Mouse (Mus musculus) hindbrain, embryonic 11.5 days (tissue): ENCODE results near the gene Ubald2. TPM values are rescaled to one million over a fixed set of nuclear protein-coding genes. Genes with fewer than 3 reads are reported as not detected.

ENCODE experiments used
- ATAC-seq: fragments of 200-750 bp; cut with Nextera tagmentation; 2 replicates; pipeline ENCODE4 v1.8.0; 2017; ENCODE audit warnings: mild to moderate bottlenecking, moderate TSS enrichment, moderate library complexity; ENCODE audit not compliant: low FRiP score
- DNase-seq: peaks from one replicate; pipeline ENCODE4 v3.0.0-alpha.2; 2015; ENCODE audit warnings: low spot score
- H3K27ac ChIP-seq: fragments of 300-500 bp; sonication (generic); 2 replicates; pipeline ENCODE4 v1.5.1; 2014; ENCODE audit warnings: mild to moderate bottlenecking, low read depth, low read length
- H3K27me3 ChIP-seq: fragments of 300-500 bp; sonication (generic); 2 replicates; pipeline ENCODE4 v1.6.1; 2014; ENCODE audit warnings: mild to moderate bottlenecking, low read length, moderate library complexity, mixed read lengths; ENCODE audit not compliant: control insufficient read depth, insufficient read depth
- H3K36me3 ChIP-seq: fragments of 300-500 bp; sonication (generic); 2 replicates; pipeline ENCODE4 v1.6.1; 2014; ENCODE audit warnings: mild to moderate bottlenecking, low read length, moderate library complexity, mixed read lengths; ENCODE audit not compliant: control insufficient read depth, insufficient read depth
- H3K4me1 ChIP-seq: fragments of 300-500 bp; sonication (generic); replicated peaks from 2 replicates; pipeline ENCODE4 v1.6.1; 2014; ENCODE audit warnings: low read length, mixed read lengths; ENCODE audit not compliant: control insufficient read depth, insufficient read depth
- H3K4me2 ChIP-seq: fragments of 300-500 bp; sonication (generic); replicated peaks from 2 replicates; pipeline ENCODE4 v1.6.1; 2014; ENCODE audit warnings: mild to moderate bottlenecking, low read depth, low read length
- H3K4me3 ChIP-seq: fragments of 300-500 bp; sonication (generic); 2 replicates; pipeline ENCODE4 v1.5.1; 2014; ENCODE audit warnings: low read depth, low read length
- H3K9ac ChIP-seq: fragments of 300-500 bp; sonication (generic); 2 replicates; pipeline ENCODE4 v1.6.1; 2014; ENCODE audit warnings: low read depth, low read length
- H3K9me3 ChIP-seq: fragments of 300-500 bp; sonication (generic); 2 replicates; pipeline ENCODE4 v1.6.1; 2016; ENCODE audit warnings: low read length; ENCODE audit not compliant: control insufficient read depth
- WGBS: fragments of 180-500 bp; shearing (Covaris S2); extraction: QIAGEN DNeasy Blood & Tissue Kit; methylation state at CpG from one replicate; pipeline ENCODE4 v1.1.7; 2014; 5-methylcytosine and 5-hydroxymethylcytosine counted together
- polyA plus RNA-seq: library from polyadenylated mRNA; unstranded; fragments of >200 nt; fragmentation: Nextera tagmentation; extraction: Ambion mirVana; gene quantifications from 2 replicates; pipeline ENCODE4 v1.2.1, GENCODE M21; 2014

The Ubald2 gene
- polyA plus RNA-seq, 1 experiment from 2014 or later = 77.9 TPM

DNA sequence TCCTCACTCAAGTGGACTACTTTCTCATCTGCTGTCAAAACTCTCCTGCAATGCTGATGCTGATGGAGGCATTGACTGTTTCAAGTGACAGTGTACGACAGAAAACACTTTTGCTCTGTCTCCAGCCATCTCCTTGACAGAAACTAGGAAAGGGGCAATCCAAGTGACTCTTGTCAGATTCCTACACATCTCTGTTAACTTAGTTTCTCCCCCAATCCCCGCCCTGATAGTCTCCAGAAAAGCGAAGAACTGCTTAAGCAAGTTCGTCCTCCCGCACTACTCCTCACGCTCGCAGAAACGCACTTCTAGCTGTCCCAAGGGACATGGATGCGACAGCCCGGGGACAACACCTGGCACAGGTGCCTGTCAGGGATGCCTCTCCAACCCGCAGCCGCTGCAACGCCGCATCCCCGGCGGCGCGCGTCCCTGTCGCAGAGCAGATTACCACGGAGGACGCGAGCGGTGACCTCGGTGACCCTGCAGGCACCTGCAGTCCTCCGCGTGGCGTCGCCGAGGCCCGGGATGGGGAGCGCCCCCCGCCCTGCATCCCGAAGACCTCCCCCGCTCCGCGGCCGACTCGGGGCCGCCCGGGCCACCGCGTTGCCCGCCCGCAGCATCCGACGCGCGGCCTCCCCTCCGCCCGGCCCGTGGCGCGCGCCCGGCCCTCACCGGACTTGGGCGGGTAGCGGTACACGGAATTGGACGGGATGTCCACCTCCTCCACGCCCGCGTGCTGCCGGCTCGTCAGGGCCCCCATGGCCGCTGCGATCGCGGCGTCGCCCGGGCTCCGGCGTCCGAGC, 21.7 kb upstream of the Ubald2 start:
- Histone ChIP-seq H3K9ac (peak overlapping the region; percentile 90), H3K4me2 (peak overlapping the region; percentile 97), H3K4me3 (peak overlapping the region; percentile 76), H3K27me3 (no peaks in the 10 kb centered on the region), H3K4me1 (peaks cover 6% of the 10 kb centered on the region), H3K36me3 (no peaks in the 10 kb centered on the region), H3K9me3 (no peaks in the 10 kb centered on the region), H3K27ac (peak overlapping the region; percentile 83)
- DNase-seq (peak; percentile 59), ATAC-seq (peak; percentile 67)
- WGBS = under 1% methylated on average over 50 of the region's 76 CpGs

DNA sequence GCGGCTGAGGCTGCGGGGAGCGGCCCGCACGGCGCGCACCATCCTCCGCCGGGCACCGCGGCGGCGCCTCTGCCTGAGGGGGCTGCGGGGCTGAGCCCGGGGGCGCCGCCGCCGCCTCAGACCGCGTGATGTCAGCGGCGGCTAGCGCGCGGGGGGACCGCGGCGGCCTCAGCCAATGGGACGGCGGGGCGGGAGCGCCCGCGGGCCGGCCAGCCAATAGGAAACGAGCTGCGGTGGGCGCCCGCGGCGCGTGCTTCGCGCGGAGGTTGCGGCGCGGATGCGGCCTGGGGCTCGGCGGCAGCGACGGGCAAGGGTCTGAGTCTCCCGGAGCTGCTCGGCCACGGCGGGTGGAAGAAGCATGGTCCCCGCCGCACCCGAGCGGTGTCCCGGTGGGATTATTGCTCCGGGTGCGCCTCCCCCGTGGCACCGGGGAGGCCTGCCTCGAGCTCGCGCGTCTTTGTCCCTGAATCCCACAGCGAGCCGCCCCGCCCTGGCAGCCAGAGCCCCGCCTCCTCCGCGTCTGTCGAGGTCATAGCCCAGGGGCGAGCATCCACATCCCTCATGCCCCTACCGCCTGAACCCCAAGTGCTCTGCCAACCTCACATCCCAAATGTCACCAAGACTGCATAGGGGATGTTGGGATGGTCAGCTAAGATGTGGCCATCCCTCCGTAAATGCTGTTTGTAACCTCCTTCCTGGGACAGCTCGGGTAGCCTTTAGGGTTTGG, 20.8 kb upstream of the Ubald2 start, which contains the start of gene Rnf157:
TSS of gene Rnf157 (minus strand) at position 129 of the 727 bp plus-strand sequence.
- DNase-seq (peak; percentile 93), ATAC-seq (peak; percentile 96)
- 2% methylated on average over 77 of the region's 82 CpGs for WGBS
- Histone ChIP-seq H3K9me3 (no peaks in the 10 kb centered on the region), H3K27me3 (no peaks in the 10 kb centered on the region), H3K27ac (peak within 1 kb of the TSS; percentile 83), H3K4me3 (peak within 1 kb of the TSS; percentile 76), H3K4me2 (peak within 1 kb of the TSS; percentile 97), H3K9ac (peak within 1 kb of the TSS; percentile 90), H3K36me3 (no peaks in the 10 kb centered on the region), H3K4me1 (peaks cover 6% of the 10 kb centered on the region)

DNA sequence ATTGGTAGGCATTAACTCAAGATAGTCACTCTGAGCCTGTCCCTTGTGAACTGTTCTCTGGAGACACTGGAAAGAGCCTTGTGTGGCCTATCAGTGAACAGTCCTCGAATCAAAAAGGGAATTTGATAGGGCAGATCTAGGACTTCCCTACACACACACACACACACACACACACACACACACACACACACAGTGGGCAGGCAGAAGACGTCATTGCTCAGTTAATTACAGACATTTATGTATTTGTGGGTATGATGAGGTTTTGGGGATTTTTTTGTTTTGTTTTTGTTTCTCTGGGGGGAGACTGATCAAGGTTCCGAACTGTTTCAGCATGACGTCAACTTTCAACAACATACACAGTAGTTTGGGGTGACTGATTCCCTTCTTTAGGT, 20.3 kb upstream of the Ubald2 start:
- Histone ChIP-seq H3K27me3 (no peaks in the 10 kb centered on the region), H3K9ac (no peak overlapping the region), H3K4me1 (peaks cover 6% of the 10 kb centered on the region), H3K4me2 (peak overlapping the region; percentile 97), H3K36me3 (no peaks in the 10 kb centered on the region), H3K27ac (0 out of 2 replicates have a peak overlapping the region, but pooled peaks have one; percentile 83), H3K4me3 (peak overlapping the region; percentile 76), H3K9me3 (no peaks in the 10 kb centered on the region)
- no peak for ATAC-seq
- 84% methylated on average over 4 of the region's 4 CpGs for WGBS
- no peak for DNase-seq

DNA sequence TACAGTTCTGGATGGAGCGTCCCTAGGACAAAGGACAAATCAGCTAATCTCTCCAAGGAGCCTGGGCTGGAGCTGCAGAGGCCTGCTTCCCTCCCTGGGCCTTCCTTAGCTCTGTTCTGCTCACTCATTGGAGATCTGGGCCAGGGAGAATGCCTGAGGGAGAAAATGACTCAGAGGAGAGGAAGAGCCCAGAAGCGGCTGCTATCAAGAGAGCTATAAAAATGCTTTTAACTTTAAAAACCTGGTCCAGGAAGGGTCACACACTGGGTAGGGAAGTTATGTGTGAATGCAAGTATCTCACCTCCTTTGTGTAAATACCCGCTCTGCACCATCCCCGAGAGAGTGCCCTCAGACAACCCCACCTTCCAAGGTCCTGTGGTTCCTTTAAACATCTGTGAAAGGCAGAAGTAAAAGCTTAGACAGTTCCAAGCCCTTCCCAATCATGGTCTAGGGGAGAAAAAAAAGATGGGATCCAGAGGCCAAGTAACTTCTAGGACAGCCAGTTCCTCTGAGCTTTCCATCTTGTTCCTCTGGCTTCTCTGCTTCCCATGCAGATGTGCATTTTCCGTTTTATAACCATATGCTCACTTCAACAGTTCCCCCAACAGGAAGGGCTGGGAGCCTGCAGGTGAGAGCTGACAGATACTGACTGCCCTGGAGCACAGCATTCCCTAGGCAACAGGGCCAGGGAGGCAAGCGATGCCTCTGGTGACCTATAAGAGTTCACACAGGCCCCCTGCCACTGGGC, 17.5 kb upstream of the Ubald2 start:
- no peak overlapping the region for H3K27ac ChIP-seq

DNA sequence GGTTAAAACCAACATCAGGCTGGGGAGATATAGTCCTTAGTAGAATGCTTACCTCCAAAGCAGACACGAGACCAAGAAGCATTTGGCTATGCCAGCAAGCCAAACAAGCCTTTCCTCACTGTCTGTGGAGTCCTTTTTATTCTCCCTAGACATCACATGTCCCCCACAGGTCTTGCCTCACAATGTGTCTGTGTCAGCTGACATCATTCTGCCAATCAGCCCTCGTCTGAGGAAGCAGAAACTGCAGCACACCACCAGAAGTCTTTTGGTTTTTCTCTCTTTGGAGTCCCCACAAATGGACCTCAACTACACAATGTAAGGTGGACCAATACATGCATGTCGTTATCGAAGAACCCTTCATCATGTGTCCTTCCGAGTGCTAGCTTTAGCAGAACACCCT, 16.8 kb upstream of the Ubald2 start:
- H3K4me2 ChIP-seq = no peak overlapping the region
- ATAC-seq (no peak), DNase-seq (no peak)
- H3K9ac ChIP-seq = no peak overlapping the region
- WGBS = 87% methylated on average over 5 of the region's 5 CpGs
- H3K27ac ChIP-seq = no peak overlapping the region
- H3K27me3 ChIP-seq = no peaks in the 10 kb centered on the region
- no peaks in the 10 kb centered on the region for H3K9me3 ChIP-seq
- H3K4me3 ChIP-seq = no peak overlapping the region
- H3K4me1 ChIP-seq = peaks cover 3% of the 10 kb centered on the region; the same call in 1 of the 2 replicates
- no peaks in the 10 kb centered on the region for H3K36me3 ChIP-seq

More for the DNA sequence above, 17.5 kb upstream of the Ubald2 start:
- 78% methylated on average over 6 of the region's 6 CpGs for WGBS
- Histone ChIP-seq H3K4me2 (no peak overlapping the region), H3K4me1 (peaks cover 6% of the 10 kb centered on the region), H3K4me3 (no peak overlapping the region), H3K36me3 (no peaks in the 10 kb centered on the region), H3K27me3 (no peaks in the 10 kb centered on the region), H3K9me3 (no peaks in the 10 kb centered on the region), H3K9ac (no peak overlapping the region)
- no peak for DNase-seq
- no peak for ATAC-seq

DNA sequence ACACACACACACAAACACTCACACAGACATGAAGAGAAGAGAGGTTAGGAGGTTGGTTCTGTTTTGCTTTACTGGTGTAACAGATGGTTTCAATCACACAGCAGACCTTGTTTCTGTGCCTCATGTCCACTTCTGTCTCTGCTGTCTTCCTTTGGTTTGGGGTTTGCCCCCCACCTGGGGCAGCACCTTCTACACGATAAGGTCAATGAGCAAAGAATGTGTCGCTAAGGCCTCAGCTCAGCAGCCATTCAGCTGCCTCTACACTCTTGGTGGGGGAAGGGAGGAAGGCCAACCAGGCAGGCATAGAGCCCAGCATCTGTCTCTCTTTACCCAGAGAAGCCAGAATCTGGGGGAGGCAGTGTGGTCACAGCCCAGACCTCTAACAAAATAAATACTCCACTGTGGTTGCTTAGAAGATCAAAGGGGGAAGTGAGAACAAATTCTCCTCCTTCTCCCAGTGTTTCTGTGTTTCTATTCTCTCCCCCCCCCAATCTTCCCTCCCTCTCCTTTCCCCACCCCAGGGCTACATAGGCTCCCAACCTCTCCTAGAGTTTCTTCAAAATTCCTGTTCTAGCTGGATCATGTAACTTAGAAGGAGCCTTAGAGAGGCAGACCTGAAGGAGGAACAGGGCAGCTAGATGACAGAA, 15.6 kb upstream of the Ubald2 start:
- ATAC-seq = no peak
- 18% methylated on average over 2 of the region's 2 CpGs for WGBS
- Histone ChIP-seq H3K9ac (no peak overlapping the region), H3K27ac (no peak overlapping the region), H3K4me2 (no peak overlapping the region), H3K27me3 (no peaks in the 10 kb centered on the region), H3K36me3 (no peaks in the 10 kb centered on the region), H3K9me3 (no peaks in the 10 kb centered on the region), H3K4me3 (no peak overlapping the region), H3K4me1 (peaks cover 1% of the 10 kb centered on the region; the same call in 1 of the 2 replicates)
- peak; percentile 35 for DNase-seq

DNA sequence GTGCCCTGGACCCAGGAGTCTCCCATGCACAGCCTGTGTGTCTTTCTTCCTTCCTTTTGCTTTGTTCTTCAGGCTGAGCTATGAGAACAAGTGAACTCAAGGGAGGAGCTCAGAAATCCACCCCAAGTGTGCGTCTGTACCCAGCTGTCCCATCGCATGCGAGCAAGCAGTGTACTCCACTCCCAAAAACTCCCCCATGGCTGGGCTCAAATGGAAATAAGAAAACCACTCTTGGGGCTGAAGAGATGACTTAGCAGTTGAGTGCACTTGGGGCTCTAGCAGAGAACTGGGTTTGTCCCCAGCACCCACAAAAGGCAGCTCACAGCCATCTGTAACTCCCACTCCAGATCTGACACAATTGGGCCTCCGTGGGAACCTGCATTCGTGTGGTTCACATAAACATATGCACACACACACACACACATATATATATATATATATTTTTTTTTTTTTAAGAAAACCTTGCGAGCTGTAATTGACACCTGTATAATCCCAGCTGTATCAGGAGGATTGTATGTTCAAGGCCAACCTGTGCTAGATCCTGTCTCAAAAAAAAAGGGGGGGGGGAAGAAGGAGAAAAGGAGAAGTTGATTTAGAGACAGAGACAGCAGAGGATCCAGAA, 14.9 kb upstream of the Ubald2 start:
- no peak overlapping the region for H3K9ac ChIP-seq
- no peak overlapping the region for H3K4me3 ChIP-seq
- no peak overlapping the region for H3K4me2 ChIP-seq
- no peaks in the 10 kb centered on the region for H3K27me3 ChIP-seq
- no peaks in the 10 kb centered on the region for H3K36me3 ChIP-seq
- ATAC-seq = no peak
- no peaks in the 10 kb centered on the region for H3K4me1 ChIP-seq
- WGBS = 75% methylated on average over 6 of the region's 6 CpGs
- no peak for DNase-seq
- no peak overlapping the region for H3K27ac ChIP-seq
- no peaks in the 10 kb centered on the region for H3K9me3 ChIP-seq

DNA sequence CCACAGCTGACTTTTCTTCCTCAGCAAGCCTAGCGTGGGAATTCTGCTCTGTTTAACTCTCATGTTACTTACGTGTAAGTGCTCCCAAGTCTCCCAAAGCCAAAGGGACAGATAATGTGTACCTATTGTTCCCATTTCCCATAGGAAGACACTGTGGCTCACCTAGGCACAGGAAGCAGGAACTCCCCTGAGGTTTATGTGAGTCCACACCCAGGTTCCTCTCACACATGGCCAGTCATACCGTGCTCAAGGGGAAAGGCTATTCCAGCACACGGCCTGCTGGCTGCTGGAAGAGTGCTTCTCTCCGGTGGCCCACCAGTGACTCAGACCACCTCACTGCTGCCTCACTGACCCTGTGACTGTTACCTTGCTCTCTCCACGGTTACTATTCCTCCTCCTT, 12.8 kb upstream of the Ubald2 start:
- DNase-seq = no peak
- H3K9ac ChIP-seq = no peak overlapping the region
- no peaks in the 10 kb centered on the region for H3K27me3 ChIP-seq
- WGBS = 70% methylated on average over 6 of the region's 6 CpGs
- H3K36me3 ChIP-seq = no peaks in the 10 kb centered on the region
- H3K4me1 ChIP-seq = no peaks in the 10 kb centered on the region
- no peak overlapping the region for H3K4me2 ChIP-seq
- H3K4me3 ChIP-seq = no peak overlapping the region
- no peak overlapping the region for H3K27ac ChIP-seq
- H3K9me3 ChIP-seq = no peaks in the 10 kb centered on the region
- ATAC-seq = no peak
